25 mouse cellular contexts compared by ENCODE assay signal in genomic region chr14:105243805-105244443, GRCm38 (mm10). TPM values are rescaled to one million over a fixed set of nuclear protein-coding genes. Genes with fewer than 3 reads are reported as not detected.
DNase-seq lines count a peak whose midpoint lies in the region; ATAC-seq and TF ChIP-seq lines count a peak whose summit lies in the region.
"Had no signal": no experiment of that assay in that cellular context is flagged by ENCODE, and none has a peak within 500 bp of the region (broad histone marks: within the 10 kb centered on the region; RNA-seq: fewer than 3 reads in every experiment).

No protein-coding gene starts in this region.

- DNase-seq in intestine, embryonic 14.5 days (ENCODE audit: low spot score) = no peak
- DNase-seq in adrenal gland, postnatal 25 days = no peak
- DNase-seq: adrenal gland, adult 2 months; adrenal gland, postnatal 10 days; adrenal gland, postnatal 36 days; B cell, adult 2 months; cerebellum, adult 11-12 months; cerebellum, adult 2 months; cerebellum, adult 9-10 months; cerebellum, postnatal 10 days; cerebellum, postnatal 25 days; embryo, embryonic 11 days; forebrain, postnatal 0 days had no signal

- TF ChIP-seq POLR2A in small intestine, adult 2 months (IDR thresholded peaks at IDR 0.05; ENCODE audit: low read depth, low read length) = no peak

- no peak overlapping the region for H3K9ac ChIP-seq in intestine, embryonic 14.5 days (ENCODE audit: low read length)
- no peak overlapping the region for H3K9ac ChIP-seq in intestine, embryonic 16.5 days (ENCODE audit: low read depth, low read length)
- H3K9ac ChIP-seq in forebrain, embryonic 16.5 days (replicated peaks; ENCODE audit: low read depth, low read length) = no peak overlapping the region
- H3K9ac ChIP-seq: embryonic facial prominence, embryonic 13.5 days; embryonic facial prominence, embryonic 15.5 days; forebrain, embryonic 12.5 days; forebrain, postnatal 0 days had no signal

- H3K27ac ChIP-seq in intestine, embryonic 14.5 days (ENCODE audit: low read depth) = no peak overlapping the region
- H3K27ac ChIP-seq in intestine, embryonic 16.5 days (ENCODE audit: low read length) = no peak overlapping the region; the same call in 1 of the 2 replicates
- peak overlapping the region; percentile 71 for H3K27ac ChIP-seq in small intestine, adult 2 months (ENCODE audit: insufficient read depth, low read depth, low read length)
- no peak overlapping the region for H3K27ac ChIP-seq in forebrain, embryonic 16.5 days (ENCODE audit: low read length)
- H3K27ac ChIP-seq: embryonic facial prominence, embryonic 13.5 days; embryonic facial prominence, embryonic 15.5 days; forebrain, embryonic 10.5 days; forebrain, embryonic 12.5 days had no signal

- 83% methylated on average over 7 of the region's 7 CpGs for WGBS in intestine, embryonic 14.5 days
- 71% methylated on average over 7 of the region's 7 CpGs for WGBS in intestine, embryonic 16.5 days
- WGBS in small intestine, adult 2 months = 31% methylated on average over 7 of the region's 7 CpGs
- WGBS in forebrain, embryonic 16.5 days = 91% methylated on average over 7 of the region's 7 CpGs

- TF ChIP-seq CTCF in small intestine, adult 2 months (IDR thresholded peaks at IDR 0.05; ENCODE audit: extremely low read depth, insufficient read length, insufficient replicate concordance, low read depth, low read length) = no peak

- H3K36me3 ChIP-seq in intestine, embryonic 14.5 days (ENCODE audit: control insufficient read depth, insufficient read depth, low read length) = no peaks in the 10 kb centered on the region
- no peaks in the 10 kb centered on the region for H3K36me3 ChIP-seq in intestine, embryonic 16.5 days (ENCODE audit: control insufficient read depth, insufficient read depth, low read length)
- H3K36me3 ChIP-seq in small intestine, adult 2 months (ENCODE audit: control insufficient read depth, insufficient read depth, low read length) = no peaks in the 10 kb centered on the region
- H3K36me3 ChIP-seq in forebrain, embryonic 16.5 days (ENCODE audit: control insufficient read depth, insufficient read depth) = no peaks in the 10 kb centered on the region
- H3K36me3 ChIP-seq: embryonic facial prominence, embryonic 13.5 days; embryonic facial prominence, embryonic 15.5 days; forebrain, embryonic 10.5 days; forebrain, embryonic 12.5 days; G1E had no signal

- 0 out of 2 replicates have a peak, but pooled peaks have one; percentile 32 for ATAC-seq in intestine, embryonic 14.5 days (replicated peaks; ENCODE audit: low FRiP score, low TSS enrichment, low read depth)
- ATAC-seq in intestine, embryonic 16.5 days = peak; percentile 90
- no peak for ATAC-seq in forebrain, embryonic 16.5 days
- ATAC-seq: CD4-positive, CD25-positive, alpha-beta regulatory T cell, adult 4 months; forebrain, embryonic 14.5 days; forebrain, postnatal 0 days had no signal

- no peaks in the 10 kb centered on the region for H3K27me3 ChIP-seq in intestine, embryonic 14.5 days (replicated peaks; ENCODE audit: control insufficient read depth, insufficient read depth, low read length)
- no peaks in the 10 kb centered on the region for H3K27me3 ChIP-seq in intestine, embryonic 16.5 days (replicated peaks; ENCODE audit: control insufficient read depth, insufficient read depth, low read length)
- H3K27me3 ChIP-seq in small intestine, adult 2 months (ENCODE audit: control insufficient read depth, insufficient read depth, low read length) = no peaks in the 10 kb centered on the region
- H3K27me3 ChIP-seq in forebrain, embryonic 16.5 days (replicated peaks; ENCODE audit: control insufficient read depth, insufficient read depth, low read length) = no peaks in the 10 kb centered on the region
- H3K27me3 ChIP-seq: CH12.LX; embryonic facial prominence, embryonic 13.5 days; embryonic facial prominence, embryonic 15.5 days; forebrain, embryonic 12.5 days had no signal

- no peaks in the 10 kb centered on the region for H3K4me1 ChIP-seq in intestine, embryonic 14.5 days (replicated peaks; ENCODE audit: control insufficient read depth, insufficient read depth, low read length)
- no peaks in the 10 kb centered on the region; the same call in 1 of the 2 replicates for H3K4me1 ChIP-seq in intestine, embryonic 16.5 days (ENCODE audit: control insufficient read depth, insufficient read depth, low read length)
- peaks cover 2% of the 10 kb centered on the region; the same call in 1 of the 2 replicates for H3K4me1 ChIP-seq in small intestine, adult 2 months (ENCODE audit: control insufficient read depth, insufficient read depth, insufficient read length, low read length)
- no peaks in the 10 kb centered on the region for H3K4me1 ChIP-seq in forebrain, embryonic 16.5 days (replicated peaks; ENCODE audit: control insufficient read depth, insufficient read depth, low read length)
- H3K4me1 ChIP-seq: embryonic facial prominence, embryonic 13.5 days; embryonic facial prominence, embryonic 15.5 days; forebrain, embryonic 10.5 days; forebrain, embryonic 12.5 days had no signal

- no peak overlapping the region for H3K4me2 ChIP-seq in intestine, embryonic 14.5 days (ENCODE audit: low read length)
- H3K4me2 ChIP-seq in intestine, embryonic 16.5 days (ENCODE audit: low read depth, low read length) = no peak overlapping the region
- H3K4me2 ChIP-seq in forebrain, embryonic 16.5 days (ENCODE audit: low read length) = no peak overlapping the region
- H3K4me2 ChIP-seq: embryonic facial prominence, embryonic 13.5 days; embryonic facial prominence, embryonic 15.5 days; forebrain, embryonic 12.5 days had no signal

- no peaks in the 10 kb centered on the region for H3K9me3 ChIP-seq in intestine, embryonic 14.5 days (ENCODE audit: control insufficient read depth, low read length)
- H3K9me3 ChIP-seq in intestine, embryonic 16.5 days (ENCODE audit: control insufficient read depth, low read length) = no peaks in the 10 kb centered on the region
- no peaks in the 10 kb centered on the region for H3K9me3 ChIP-seq in forebrain, embryonic 16.5 days (ENCODE audit: control insufficient read depth, low read length)
- H3K9me3 ChIP-seq: embryonic facial prominence, embryonic 13.5 days; embryonic facial prominence, embryonic 15.5 days; forebrain, embryonic 10.5 days; forebrain, embryonic 12.5 days; G1E had no signal

- no peak overlapping the region for H3K4me3 ChIP-seq in intestine, embryonic 14.5 days (ENCODE audit: low read depth, low read length)
- H3K4me3 ChIP-seq in intestine, embryonic 16.5 days (ENCODE audit: low read length) = no peak overlapping the region
- no peak overlapping the region; the same call in 1 of the 2 replicates for H3K4me3 ChIP-seq in small intestine, adult 2 months (ENCODE audit: low read depth, low read length)
- no peak overlapping the region for H3K4me3 ChIP-seq in forebrain, embryonic 16.5 days (replicated peaks; ENCODE audit: low read length)
- H3K4me3 ChIP-seq: embryonic facial prominence, embryonic 13.5 days; embryonic facial prominence, embryonic 15.5 days; erythroblast, embryonic 14.5 days; forebrain, embryonic 10.5 days; forebrain, embryonic 12.5 days had no signal

RNA-seq across cellular contexts. Expression of gene Ndfip2, which starts 14.4 kb away (rescaled TPM):
- polyA plus RNA-seq in intestine, embryonic 14.5 days (2014; fragmentation: Nextera tagmentation; extraction: Ambion mirVana) = 76.8 and 95.3 TPM in 2 replicates
- polyA plus RNA-seq in intestine, embryonic 16.5 days (2015; fragmentation: Nextera tagmentation; extraction: Ambion mirVana) = 97.9 and 110 TPM in 2 replicates
- 77.6 and 208 TPM in 2 replicates for polyA plus RNA-seq in small intestine, adult 2 months (2012; rRNA removed)
- 78.6 and 82.4 TPM in 2 replicates for polyA plus RNA-seq in forebrain, embryonic 16.5 days (2015; fragmentation: Nextera tagmentation; extraction: Ambion mirVana)
- 42.3 and 44.8 TPM in 2 replicates for total RNA-seq in adrenal gland, postnatal 25 days (2021)
